Mouse (Mus musculus): ENCODE measurements at regions not wholly inside any gene's neighbourhood (a gene's known extent, or its start where the extent isn't known, plus 50 kb on each side); places are given as distances from the start of the nearest gene placed in this dataset.

DNA sequence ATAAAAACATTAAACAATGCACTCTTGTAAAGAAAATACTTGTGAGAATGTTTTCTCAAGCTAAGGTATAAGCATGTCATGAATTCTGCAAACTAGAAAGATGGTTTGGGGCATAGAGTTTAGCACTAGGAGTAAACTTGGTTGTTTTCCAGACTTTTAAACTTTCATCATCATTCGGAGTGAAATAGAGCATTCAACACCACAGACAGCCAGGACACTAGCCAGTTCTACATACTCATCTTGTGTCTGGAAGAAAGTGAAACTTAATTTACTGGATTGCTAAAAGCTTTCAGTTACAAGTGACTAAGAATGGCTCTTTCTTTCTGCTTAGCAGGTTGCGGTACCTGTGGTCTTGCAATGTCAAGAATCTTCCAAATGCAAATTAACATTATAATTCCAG lies 119.9 kb upstream of the Kcnip4 start:
- DNase-seq (ENCODE audit: low spot score) = no peak

DNA sequence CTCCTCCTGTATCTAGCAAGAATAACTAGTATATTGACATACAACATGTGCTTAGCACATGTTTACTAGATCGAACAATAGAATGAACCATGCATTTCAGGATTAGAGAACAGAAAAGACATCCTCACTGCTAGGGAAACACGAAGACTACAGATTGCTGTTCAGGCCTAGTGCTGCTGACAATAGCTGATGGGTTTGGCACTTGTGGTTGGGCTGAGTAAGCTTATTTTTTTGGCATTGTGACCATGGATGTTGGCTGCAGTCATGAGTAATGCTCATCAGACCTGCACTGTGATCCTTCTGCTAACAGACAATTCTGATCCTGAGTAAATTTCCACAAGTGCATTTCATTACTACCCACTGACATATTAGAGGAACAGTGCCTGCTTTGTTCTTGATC lies 117.7 kb upstream of the Kcnip4 start:
- DNase-seq (ENCODE audit: low spot score) = no peak

DNA sequence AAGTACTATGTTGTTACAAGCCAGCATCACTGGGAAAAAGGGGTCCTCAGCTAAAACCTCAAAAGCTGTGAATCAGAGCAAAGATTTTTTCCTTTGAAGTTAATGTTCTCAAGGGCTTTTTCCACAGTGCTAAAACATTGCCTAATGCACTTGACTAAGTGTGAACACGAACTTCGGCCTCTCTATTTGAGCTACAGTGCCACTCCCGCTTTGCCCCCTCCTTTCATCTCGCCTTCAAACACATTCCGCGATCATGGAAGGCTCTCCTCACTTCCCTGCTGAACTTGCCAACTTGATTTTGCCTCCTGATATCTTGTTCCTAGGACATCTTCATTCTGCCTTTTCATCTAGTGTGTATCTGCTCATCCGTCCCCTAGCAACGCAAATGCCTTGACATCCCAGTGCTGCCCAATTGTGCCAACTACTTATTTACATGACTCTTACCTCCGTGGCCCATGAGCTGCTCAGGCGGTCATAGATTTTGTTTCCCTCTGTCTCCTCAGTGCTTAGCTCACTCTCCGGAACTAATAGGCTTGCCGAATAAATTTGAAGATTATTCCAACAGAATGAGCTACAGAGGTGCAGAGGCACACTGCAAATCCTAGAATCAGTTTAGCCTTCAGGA lies 116.6 kb upstream of the Kcnip4 start:
- DNase-seq (ENCODE audit: low spot score) = no peak

DNA sequence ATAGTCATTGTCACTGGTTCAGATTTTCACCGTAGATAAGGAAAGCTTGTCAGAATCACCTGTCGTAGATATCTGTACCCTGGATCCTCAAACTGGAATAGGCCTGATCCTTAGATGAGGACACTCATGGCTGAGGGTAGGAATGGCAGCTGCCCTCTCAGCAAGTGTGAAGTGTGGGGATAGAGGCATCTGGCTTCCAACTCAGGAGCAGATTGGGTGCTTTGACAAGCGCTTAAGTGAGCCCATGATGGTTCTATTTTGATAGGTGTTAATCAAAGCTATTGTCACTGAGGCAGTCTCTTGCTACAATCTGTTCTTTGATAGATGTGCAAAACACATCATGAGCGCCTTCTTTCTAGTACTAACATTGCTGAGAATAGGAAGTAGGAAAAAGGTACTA lies 114.9 kb upstream of the Kcnip4 start:
- no peak for DNase-seq (ENCODE audit: low spot score)

DNA sequence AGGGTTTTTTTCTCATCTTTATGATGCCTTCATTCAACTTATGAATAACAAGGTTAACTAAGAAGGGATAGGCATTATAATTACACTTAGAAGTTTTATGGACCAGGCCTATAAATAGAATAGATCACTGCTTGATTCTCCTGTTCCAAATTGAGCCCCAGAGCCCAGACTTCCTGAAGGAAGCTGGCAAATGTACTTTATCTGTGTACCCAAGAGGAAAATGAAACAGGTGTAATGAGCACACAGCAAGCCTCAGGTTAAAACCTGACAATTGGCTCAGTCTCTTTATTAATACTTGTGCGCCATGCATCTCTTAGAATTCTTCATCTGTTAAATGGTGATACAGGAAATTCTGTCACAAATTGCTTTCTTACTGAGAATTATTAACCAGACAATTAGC lies 95.4 kb upstream of the Kcnip4 start:
- DNase-seq (ENCODE audit: low spot score) = no peak

DNA sequence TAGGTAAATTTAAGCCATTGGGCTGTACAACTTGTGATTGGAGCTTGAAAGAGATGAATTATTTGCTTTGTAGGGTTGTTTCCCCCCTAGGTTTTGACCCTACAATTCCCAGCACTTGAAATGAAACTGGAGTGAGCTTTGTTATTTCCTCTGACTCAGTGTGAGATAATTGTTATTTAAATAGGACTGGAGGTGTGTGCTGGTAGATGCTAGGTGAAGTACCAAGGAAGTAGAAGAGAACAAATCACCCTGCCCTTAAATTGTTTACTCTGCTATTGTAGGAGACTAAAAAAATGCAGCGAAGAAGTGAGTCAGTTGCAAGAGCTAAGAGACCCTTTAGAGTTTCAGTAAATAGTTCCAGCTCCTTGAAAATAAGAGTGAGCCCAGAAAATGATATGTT lies 82.1 kb upstream of the Kcnip4 start:
- no peak for DNase-seq (ENCODE audit: low spot score)

DNA sequence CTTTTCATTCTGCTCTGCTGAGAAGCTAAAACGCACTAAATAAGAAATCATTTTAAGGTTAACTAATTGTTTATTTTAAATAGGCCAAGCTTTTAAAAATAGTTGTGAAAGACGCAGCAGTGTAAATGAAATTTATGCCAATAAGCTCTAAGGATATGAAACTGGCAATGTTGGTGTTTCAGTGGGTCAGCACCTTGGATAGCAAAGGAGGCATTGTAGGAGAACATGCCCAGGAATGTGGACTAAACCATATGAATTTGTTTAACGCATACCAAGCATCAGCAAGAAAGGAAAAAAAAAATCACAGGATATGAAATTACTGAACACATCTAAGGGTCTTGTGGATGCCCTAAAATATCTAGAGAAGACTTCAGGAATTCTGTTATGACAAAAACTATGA lies 56.1 kb upstream of the Kcnip4 start:
- no peak for DNase-seq (ENCODE audit: low spot score)

DNA sequence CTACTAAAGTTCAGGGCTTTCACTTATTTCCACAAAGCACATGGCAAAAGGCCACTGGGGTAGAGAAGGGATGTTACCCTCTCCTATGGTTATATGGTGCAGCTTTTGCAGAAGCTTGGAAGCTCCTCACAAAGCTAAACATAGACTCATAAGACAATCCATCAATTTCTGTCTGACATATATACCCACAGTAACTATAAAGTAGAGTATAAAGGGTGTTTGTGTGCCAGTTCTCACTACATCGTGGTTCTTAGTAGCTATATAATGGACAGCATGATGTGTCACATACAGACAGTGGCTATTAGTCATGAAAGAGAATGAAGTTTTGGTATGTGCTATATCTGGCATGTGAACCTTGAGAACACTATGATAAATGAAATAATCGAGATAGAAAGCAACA lies 51.2 kb upstream of the Kcnip4 start:
- no peak for DNase-seq (ENCODE audit: low spot score)
